Mouse (Mus musculus): Measurements from ENCODE around the gene Wdr1. TPM values are rescaled to one million over a fixed set of nuclear protein-coding genes. Genes with fewer than 3 reads are reported as not detected.

Wdr1 gene
- polyA plus RNA-seq, 1 experiment, result 157 TPM

DNA sequence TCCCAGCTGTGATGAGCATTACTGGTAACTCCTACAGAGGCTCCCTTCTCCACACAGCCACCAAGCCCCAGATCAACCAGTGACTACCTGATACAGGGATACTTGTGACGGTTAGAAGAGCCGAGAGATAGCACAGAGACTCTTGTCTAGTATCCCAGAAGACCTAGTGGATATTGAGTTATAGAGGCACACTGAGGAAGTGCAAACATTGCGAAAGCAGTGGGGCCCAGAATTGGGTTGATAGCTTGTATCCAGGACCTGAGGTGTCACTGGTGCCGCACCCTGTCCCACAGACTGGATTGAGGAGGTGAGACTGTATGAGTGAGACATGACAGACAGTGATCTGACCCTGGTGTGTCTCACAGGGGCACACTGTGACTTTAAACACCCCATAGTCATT is 60.0 kb downstream of the Wdr1 start, which contains the start of gene Slc2a9:
TSS of gene Slc2a9 (minus strand) at position 152 of the 400 bp plus-strand sequence.
- TF ChIP-seq POLR2A (IDR thresholded peaks at IDR 0.05; ENCODE audit: borderline replicate concordance, insufficient read depth, low read length) (no peak), CTCF (IDR thresholded peaks at IDR 0.05; ENCODE audit: borderline replicate concordance, insufficient read depth, low read depth, low read length) (no peak)
- no peaks in the 10 kb centered on the region for H3K4me1 ChIP-seq (ENCODE audit: control insufficient read depth, insufficient read depth, low read length)
- WGBS, result 97% methylated on average over 4 of the region's 4 CpGs

DNA sequence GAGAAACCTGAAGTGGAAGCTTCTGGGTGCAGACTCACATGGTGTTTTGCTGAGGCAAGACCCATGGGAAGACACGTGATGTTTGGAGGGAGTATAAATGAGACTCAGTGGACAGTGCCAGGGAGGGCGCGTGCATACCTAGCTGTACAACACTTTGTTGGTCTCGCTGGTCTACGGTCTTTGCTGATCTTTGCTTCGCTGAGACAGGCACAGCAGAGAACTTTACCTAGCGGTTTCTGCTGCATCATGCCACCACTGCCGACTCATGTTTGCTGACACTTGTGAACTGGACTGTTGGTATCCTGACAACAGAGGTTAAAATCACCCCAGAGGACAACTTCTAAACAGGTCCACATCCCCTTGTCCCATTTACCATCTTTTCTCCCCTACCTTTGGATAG is 63.0 kb downstream of the Wdr1 start:
- Histone ChIP-seq H3K4me3 (replicated peaks; ENCODE audit: insufficient read depth, low read depth, low read length) (no peak overlapping the region), H3K27ac (ENCODE audit: insufficient read depth, low read length) (no peak overlapping the region), H3K4me1 (ENCODE audit: control insufficient read depth, insufficient read depth, low read length) (no peaks in the 10 kb centered on the region), H3K27me3 (ENCODE audit: control insufficient read depth, insufficient read depth, low read length) (no peaks in the 10 kb centered on the region)
- DNase-seq, result no peak
- 91% methylated on average over 8 of the region's 8 CpGs for WGBS
- no peak for TF ChIP-seq POLR2A (IDR thresholded peaks at IDR 0.05; ENCODE audit: borderline replicate concordance, insufficient read depth, low read length)
- no peak for TF ChIP-seq CTCF (IDR thresholded peaks at IDR 0.05; ENCODE audit: borderline replicate concordance, insufficient read depth, low read depth, low read length)

More for the DNA sequence above, 60.0 kb downstream of the Wdr1 start, which contains the start of gene Slc2a9:
- no peak for DNase-seq
- Histone ChIP-seq H3K27me3 (ENCODE audit: control insufficient read depth, insufficient read depth, low read length) (no peaks in the 10 kb centered on the region), H3K4me3 (replicated peaks; ENCODE audit: insufficient read depth, low read depth, low read length) (no peak within 1 kb of the TSS), H3K27ac (ENCODE audit: insufficient read depth, low read length) (no peak within 1 kb of the TSS)

DNA sequence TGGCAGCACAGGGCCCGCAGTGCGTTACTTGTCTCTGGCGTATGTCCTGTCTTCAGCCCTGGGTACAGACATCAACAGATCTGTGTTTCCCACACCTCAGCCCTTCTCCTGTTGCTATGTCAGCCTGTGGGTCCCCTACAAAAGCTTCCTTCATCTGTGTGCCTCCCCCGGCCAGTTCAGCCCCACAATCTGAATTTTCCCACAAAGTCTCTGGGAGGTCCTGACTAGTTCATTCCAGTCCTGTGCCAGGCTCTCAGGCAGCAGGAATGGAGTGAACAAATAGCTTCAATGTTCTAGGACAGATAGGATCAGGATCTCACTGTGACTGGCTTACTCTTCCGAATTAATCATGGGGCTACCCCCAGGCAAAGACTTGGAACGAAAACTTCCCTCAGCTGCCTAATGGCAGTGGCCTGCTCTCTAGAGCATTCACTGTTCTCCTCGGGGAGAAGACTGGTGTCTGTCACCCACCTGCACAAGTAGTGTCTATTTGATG is 63.7 kb downstream of the Wdr1 start:
- DNase-seq, result no peak
- H3K4me1 ChIP-seq (ENCODE audit: control insufficient read depth, insufficient read depth, low read length), result no peaks in the 10 kb centered on the region
- H3K27me3 ChIP-seq (ENCODE audit: control insufficient read depth, insufficient read depth, low read length), result no peaks in the 10 kb centered on the region
- TF ChIP-seq CTCF (IDR thresholded peaks at IDR 0.05; ENCODE audit: borderline replicate concordance, insufficient read depth, low read depth, low read length) (no peak), POLR2A (IDR thresholded peaks at IDR 0.05; ENCODE audit: borderline replicate concordance, insufficient read depth, low read length) (no peak)
- WGBS, result 49% methylated on average over 7 of the region's 7 CpGs
- H3K4me3 ChIP-seq (replicated peaks; ENCODE audit: insufficient read depth, low read depth, low read length), result no peak overlapping the region
- H3K27ac ChIP-seq (ENCODE audit: insufficient read depth, low read length), result no peak overlapping the region

DNA sequence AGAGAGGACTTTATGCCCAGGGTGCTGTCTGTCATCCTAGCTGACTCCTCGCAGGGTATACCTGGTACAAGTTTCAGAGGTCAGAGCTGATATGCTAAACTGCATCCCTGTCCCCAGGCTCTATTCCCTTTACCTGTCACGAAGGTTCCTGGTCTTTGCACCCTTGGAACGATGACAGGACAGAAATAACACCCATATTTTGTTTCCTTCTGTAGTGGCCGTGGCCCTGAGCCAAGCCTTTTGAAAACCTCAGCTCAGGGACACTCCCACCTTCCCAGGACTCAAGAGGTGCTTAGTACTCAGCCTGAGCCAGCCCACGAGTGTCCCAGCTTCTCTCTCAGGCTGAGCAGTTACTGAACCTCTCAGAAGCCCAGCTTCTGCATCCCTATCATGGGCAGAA is 64.5 kb downstream of the Wdr1 start:
- H3K27ac ChIP-seq (ENCODE audit: insufficient read depth, low read length), result no peak overlapping the region
- DNase-seq, result no peak
- H3K4me1 ChIP-seq (ENCODE audit: control insufficient read depth, insufficient read depth, low read length), result no peaks in the 10 kb centered on the region
- H3K27me3 ChIP-seq (ENCODE audit: control insufficient read depth, insufficient read depth, low read length), result no peaks in the 10 kb centered on the region
- 61% methylated on average over 5 of the region's 5 CpGs for WGBS
- no peak overlapping the region for H3K4me3 ChIP-seq (replicated peaks; ENCODE audit: insufficient read depth, low read depth, low read length)
- no peak for TF ChIP-seq CTCF (IDR thresholded peaks at IDR 0.05; ENCODE audit: borderline replicate concordance, insufficient read depth, low read depth, low read length)
- no peak for TF ChIP-seq POLR2A (IDR thresholded peaks at IDR 0.05; ENCODE audit: borderline replicate concordance, insufficient read depth, low read length)

DNA sequence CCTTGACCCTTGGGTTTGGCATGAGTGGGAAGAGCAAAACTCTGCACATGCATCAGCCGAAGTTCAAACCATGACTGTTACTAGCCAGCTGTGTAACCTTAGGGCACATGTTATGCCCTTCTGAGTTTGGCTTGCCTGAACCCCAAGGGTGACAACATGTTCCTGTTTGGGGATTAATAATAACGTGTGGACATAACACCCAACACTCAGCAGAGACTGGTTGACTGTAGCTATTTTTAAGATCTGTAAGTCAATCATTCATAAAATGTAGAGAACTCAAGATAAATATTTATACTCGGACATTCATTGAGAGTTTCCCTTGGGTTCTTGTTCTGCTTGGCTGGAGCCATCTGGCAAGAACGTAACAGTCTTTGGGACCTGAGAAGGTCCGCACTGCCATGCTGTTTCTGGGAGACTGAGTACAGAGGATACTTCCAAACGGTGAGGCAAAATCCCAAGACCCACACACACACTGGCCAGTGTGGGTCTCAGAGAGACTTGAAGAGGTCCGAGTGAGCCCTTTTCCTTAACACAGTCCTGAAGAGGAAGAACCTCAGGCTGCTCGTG is 66.4 kb downstream of the Wdr1 start:
- no peak overlapping the region for H3K27ac ChIP-seq (ENCODE audit: insufficient read depth, low read length)
- H3K4me1 ChIP-seq (ENCODE audit: control insufficient read depth, insufficient read depth, low read length), result no peaks in the 10 kb centered on the region
- no peak for DNase-seq
- H3K27me3 ChIP-seq (ENCODE audit: control insufficient read depth, insufficient read depth, low read length), result no peaks in the 10 kb centered on the region
- H3K4me3 ChIP-seq (replicated peaks; ENCODE audit: insufficient read depth, low read depth, low read length), result no peak overlapping the region
- TF ChIP-seq POLR2A (IDR thresholded peaks at IDR 0.05; ENCODE audit: borderline replicate concordance, insufficient read depth, low read length) (no peak), CTCF (IDR thresholded peaks at IDR 0.05; ENCODE audit: borderline replicate concordance, insufficient read depth, low read depth, low read length) (no peak)
- 70% methylated on average over 8 of the region's 8 CpGs for WGBS

DNA sequence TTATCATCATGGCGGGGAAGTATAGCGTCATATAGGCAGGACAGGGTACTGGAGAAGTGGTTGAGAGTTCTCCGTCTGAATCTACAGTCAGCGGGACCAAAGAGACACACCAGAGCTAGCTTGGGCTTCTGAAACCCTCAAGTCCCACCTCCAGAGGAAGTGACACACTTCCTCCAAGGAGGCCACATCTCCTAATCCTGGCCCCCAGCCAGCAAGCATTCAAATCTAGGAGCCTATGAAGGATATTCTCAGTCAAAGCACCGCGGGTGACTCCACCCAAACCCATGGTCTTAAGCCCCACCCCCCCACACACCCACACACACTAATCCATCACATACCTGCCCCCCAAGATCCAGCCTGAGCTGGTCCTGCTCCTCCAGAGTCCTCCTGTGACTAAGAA is 69.1 kb downstream of the Wdr1 start:
- no peak for DNase-seq
- Histone ChIP-seq H3K4me3 (replicated peaks; ENCODE audit: insufficient read depth, low read depth, low read length) (no peak overlapping the region), H3K27ac (ENCODE audit: insufficient read depth, low read length) (no peak overlapping the region), H3K27me3 (ENCODE audit: control insufficient read depth, insufficient read depth, low read length) (no peaks in the 10 kb centered on the region), H3K4me1 (ENCODE audit: control insufficient read depth, insufficient read depth, low read length) (no peaks in the 10 kb centered on the region)
- WGBS, result 95% methylated on average over 6 of the region's 6 CpGs
- no peak for TF ChIP-seq POLR2A (IDR thresholded peaks at IDR 0.05; ENCODE audit: borderline replicate concordance, insufficient read depth, low read length)
- TF ChIP-seq CTCF (IDR thresholded peaks at IDR 0.05; ENCODE audit: borderline replicate concordance, insufficient read depth, low read depth, low read length), result no peak

DNA sequence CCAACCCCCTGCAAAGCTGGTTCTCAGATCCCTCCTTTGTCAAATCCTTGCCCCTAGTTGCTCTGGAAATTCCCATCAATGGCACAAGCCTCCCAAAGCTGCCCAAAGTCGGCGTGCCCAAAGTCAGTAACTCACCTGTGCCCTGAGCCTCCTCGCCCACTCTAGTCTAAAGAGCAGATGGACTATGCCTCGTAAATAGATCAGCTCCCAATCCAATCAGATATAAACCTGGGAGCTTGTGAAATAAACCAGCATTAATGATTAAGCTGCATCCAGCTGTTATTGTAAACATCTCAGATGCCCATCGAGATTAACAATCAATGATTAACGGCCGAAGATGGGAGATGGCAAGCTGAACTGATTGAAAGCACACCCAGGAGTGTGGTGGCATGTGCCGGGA is 71.3 kb downstream of the Wdr1 start:
- no peaks in the 10 kb centered on the region for H3K27me3 ChIP-seq (ENCODE audit: control insufficient read depth, insufficient read depth, low read length)
- H3K4me3 ChIP-seq (replicated peaks; ENCODE audit: insufficient read depth, low read depth, low read length), result no peak overlapping the region
- no peak overlapping the region for H3K27ac ChIP-seq (ENCODE audit: insufficient read depth, low read length)
- TF ChIP-seq CTCF (IDR thresholded peaks at IDR 0.05; ENCODE audit: borderline replicate concordance, insufficient read depth, low read depth, low read length) (no peak), POLR2A (IDR thresholded peaks at IDR 0.05; ENCODE audit: borderline replicate concordance, insufficient read depth, low read length) (no peak)
- no peaks in the 10 kb centered on the region for H3K4me1 ChIP-seq (ENCODE audit: control insufficient read depth, insufficient read depth, low read length)
- WGBS, result 88% methylated on average over 8 of the region's 8 CpGs
- no peak for DNase-seq

DNA sequence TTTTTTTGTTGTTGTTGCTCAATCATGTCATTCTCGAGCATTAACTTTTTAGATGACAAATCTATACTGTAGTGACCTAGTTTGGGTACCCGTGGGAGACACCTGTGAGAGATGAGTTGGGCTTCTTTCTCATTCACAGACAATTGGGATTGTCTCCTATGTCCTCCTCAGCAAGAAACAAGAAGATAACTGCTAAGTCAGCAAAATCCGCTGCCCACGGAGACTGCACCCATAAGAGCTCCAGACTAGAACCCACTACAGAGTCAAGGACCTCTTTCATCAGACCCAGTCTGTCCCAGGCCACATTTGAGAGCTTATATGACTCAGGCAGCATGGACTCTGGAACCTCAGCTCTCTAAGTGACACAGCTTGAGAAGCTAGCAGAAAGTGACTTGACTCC is 73.3 kb downstream of the Wdr1 start:
- H3K4me1 ChIP-seq (ENCODE audit: control insufficient read depth, insufficient read depth, low read length), result no peaks in the 10 kb centered on the region
- TF ChIP-seq CTCF (IDR thresholded peaks at IDR 0.05; ENCODE audit: borderline replicate concordance, insufficient read depth, low read depth, low read length) (no peak), POLR2A (IDR thresholded peaks at IDR 0.05; ENCODE audit: borderline replicate concordance, insufficient read depth, low read length) (no peak)
- 91% methylated on average over 4 of the region's 4 CpGs for WGBS
- no peak overlapping the region for H3K27ac ChIP-seq (ENCODE audit: insufficient read depth, low read length)
- H3K27me3 ChIP-seq (ENCODE audit: control insufficient read depth, insufficient read depth, low read length), result no peaks in the 10 kb centered on the region
- DNase-seq, result no peak
- H3K4me3 ChIP-seq (replicated peaks; ENCODE audit: insufficient read depth, low read depth, low read length), result no peak overlapping the region

Data from cerebellum, adult 2 months (tissue).